Mouse (Mus musculus) mesoderm, embryonic 11.5 days (tissue): ENCODE results near the gene Pfkfb2.

Source experiments
- DNase-seq: peaks from one replicate; pipeline ENCODE4 v3.0.0-alpha.2; 2012; ENCODE audit warnings: low read depth, low spot score

Pfkfb2 gene

GRCm38 (mm10) chr1:130729153-130729552, at the start of gene Pfkfb2:
Gene Pfkfb2, minus strand, starts transcription at chr1:130729253.
- DNase-seq, result no peak

GRCm38 (mm10) chr1:130776645-130777044, 47.6 kb upstream of the Pfkfb2 start:
- DNase-seq, result no peak

GRCm38 (mm10) chr1:130775691-130776331, 46.8 kb upstream of the Pfkfb2 start:
- no peak for DNase-seq

GRCm38 (mm10) chr1:130775234-130775633, 46.2 kb upstream of the Pfkfb2 start:
- DNase-seq, result no peak

GRCm38 (mm10) chr1:130770981-130771494, 42.0 kb upstream of the Pfkfb2 start:
- DNase-seq, result no peak

- no peak for DNase-seq
Measured at GRCm38 (mm10) chr1:130770487-130770886, 41.4 kb upstream of the Pfkfb2 start.

- no peak for DNase-seq
Measured at GRCm38 (mm10) chr1:130769925-130770324, 40.9 kb upstream of the Pfkfb2 start.

GRCm38 (mm10) chr1:130767066-130767465, 38.0 kb upstream of the Pfkfb2 start:
- DNase-seq, result no peak

- DNase-seq, result no peak
Measured at GRCm38 (mm10) chr1:130764027-130764461, 35.0 kb upstream of the Pfkfb2 start.

GRCm38 (mm10) chr1:130762045-130762760, 33.1 kb upstream of the Pfkfb2 start:
- no peak for DNase-seq

- no peak for DNase-seq
Measured at GRCm38 (mm10) chr1:130761597-130761996, 32.5 kb upstream of the Pfkfb2 start.

- no peak for DNase-seq
Measured at GRCm38 (mm10) chr1:130759689-130760088, 30.6 kb upstream of the Pfkfb2 start.

GRCm38 (mm10) chr1:130746819-130747218, 17.8 kb upstream of the Pfkfb2 start:
- no peak for DNase-seq

GRCm38 (mm10) chr1:130745591-130745990, 16.5 kb upstream of the Pfkfb2 start:
- no peak for DNase-seq

GRCm38 (mm10) chr1:130744961-130745360, 15.9 kb upstream of the Pfkfb2 start:
- DNase-seq, result no peak

GRCm38 (mm10) chr1:130744217-130744616, 15.2 kb upstream of the Pfkfb2 start:
- DNase-seq, result no peak

GRCm38 (mm10) chr1:130743775-130744174, 14.7 kb upstream of the Pfkfb2 start:
- no peak for DNase-seq

- no peak for DNase-seq
Measured at GRCm38 (mm10) chr1:130742201-130742600, 13.1 kb upstream of the Pfkfb2 start.

GRCm38 (mm10) chr1:130740781-130741720, 12.0 kb upstream of the Pfkfb2 start:
- DNase-seq, result no peak

GRCm38 (mm10) chr1:130740227-130740648, 11.2 kb upstream of the Pfkfb2 start:
- no peak for DNase-seq

- no peak for DNase-seq
Measured at GRCm38 (mm10) chr1:130739636-130740035, 10.6 kb upstream of the Pfkfb2 start.
